Mouse (Mus musculus) layer of hippocampus, adult 6 months (tissue): ENCODE data around the gene Gm9048. TPM values are rescaled to one million over a fixed set of nuclear protein-coding genes. Genes with fewer than 3 reads are reported as not detected.

Source experiments
- long read RNA-seq, 2 experiments: library from polyadenylated mRNA; unstranded; transcript quantifications; one replicate each; pipeline ENCODE4 v2.0.0; 2019 to 2020
- polyA plus RNA-seq: library from polyadenylated mRNA; unstranded; fragments of <200 nt; fragmentation: Nextera tagmentation; gene quantifications from 2 replicates; pipeline ENCODE4 v1.2.3, GENCODE M21; 2021

The Gm9048 gene
- not detected in 2 replicates for polyA plus RNA-seq
- long read RNA-seq, experiment 1: 0 reads
- long read RNA-seq, experiment 2: 0 reads

GRCm38 (mm10) chr10:118348579-118348978 lies at the start of gene Gm9048:
Gene Gm9048 (minus strand): TSS chr10:118348679.

GRCm38 (mm10) chr10:118354005-118354404 lies 5.5 kb upstream of the Gm9048 start, which contains the start of gene Gm9049:
Gene Gm9049 (minus strand): TSS chr10:118354105.

GRCm38 (mm10) chr10:118343155-118343554 lies 5.3 kb downstream of the Gm9048 start, which contains the start of gene Gm9046:
Gene Gm9046 (minus strand): TSS chr10:118343255.

GRCm38 (mm10) chr10:118337731-118338130 lies 10.7 kb downstream of the Gm9048 start, which contains the start of gene Gm9045:
Gene Gm9045 (minus strand): TSS chr10:118337831.

GRCm38 (mm10) chr10:118332308-118332707 lies 16.2 kb downstream of the Gm9048 start, which contains the start of gene Gm9044:
Gene Gm9044 (minus strand): TSS chr10:118332408.

GRCm38 (mm10) chr10:118326869-118327268 lies 21.6 kb downstream of the Gm9048 start, which contains the start of gene Gm9040:
Gene Gm9040 (minus strand): TSS chr10:118326969.

Other genes with a start within 250 kb of the Gm9048 start
- 5.5 and 5.7 TPM in 2 replicates for gene Mdm1, start 206.9 kb downstream of the Gm9048 start, polyA plus RNA-seq
- not detected in 2 replicates for gene Il22, start 143.7 kb downstream of the Gm9048 start, polyA plus RNA-seq
- gene Gm32717, start 107.9 kb downstream of the Gm9048 start, polyA plus RNA-seq: not detected in 2 replicates
- gene Gm32802, start 90.0 kb downstream of the Gm9048 start, polyA plus RNA-seq: not detected in 2 replicates
- gene Iltifb, start 53.6 kb downstream of the Gm9048 start, polyA plus RNA-seq: not detected in 2 replicates
- gene Gm9040, start 21.7 kb downstream of the Gm9048 start, polyA plus RNA-seq: not detected in 2 replicates
- not detected in 2 replicates for gene Gm9044, start 16.3 kb downstream of the Gm9048 start, polyA plus RNA-seq
- gene Gm9045, start 10.8 kb downstream of the Gm9048 start, polyA plus RNA-seq: not detected in 2 replicates
- gene Gm9046, start 5.4 kb downstream of the Gm9048 start, polyA plus RNA-seq: not detected in 2 replicates
- not detected in 2 replicates for gene Gm9049, start 5.4 kb upstream of the Gm9048 start, polyA plus RNA-seq
- gene Ifng, start 92.4 kb upstream of the Gm9048 start, polyA plus RNA-seq: not detected in 2 replicates